Mouse (Mus musculus): ENCODE measurements around the gene Mrpl33.

The Mrpl33 gene

GRCm38 (mm10) chr5:31644272-31644671 is 47.5 kb downstream of the Mrpl33 start:
- no peak for DNase-seq

GRCm38 (mm10) chr5:31644847-31645246 is 48.1 kb downstream of the Mrpl33 start:
- no peak for DNase-seq

GRCm38 (mm10) chr5:31645798-31646197 is 49.1 kb downstream of the Mrpl33 start:
- DNase-seq, result no peak

GRCm38 (mm10) chr5:31646574-31646973 is 49.8 kb downstream of the Mrpl33 start:
- no peak for DNase-seq

- DNase-seq, result no peak
Measured at GRCm38 (mm10) chr5:31647327-31647726, 50.6 kb downstream of the Mrpl33 start.

- DNase-seq, result no peak
Measured at GRCm38 (mm10) chr5:31650518-31651288, 54.0 kb downstream of the Mrpl33 start.

- DNase-seq, result no peak
Measured at GRCm38 (mm10) chr5:31655688-31656190, 59.0 kb downstream of the Mrpl33 start.

GRCm38 (mm10) chr5:31666176-31666575 is 69.4 kb downstream of the Mrpl33 start:
- no peak for DNase-seq

- DNase-seq, result no peak
Measured at GRCm38 (mm10) chr5:31668325-31668968, 71.7 kb downstream of the Mrpl33 start.

GRCm38 (mm10) chr5:31669984-31670383 is 73.2 kb downstream of the Mrpl33 start:
- DNase-seq, result no peak

- no peak for DNase-seq
Measured at GRCm38 (mm10) chr5:31671137-31671536, 74.4 kb downstream of the Mrpl33 start.

- DNase-seq, result no peak
Measured at GRCm38 (mm10) chr5:31673431-31673830, 76.7 kb downstream of the Mrpl33 start.

GRCm38 (mm10) chr5:31678000-31678399 is 81.3 kb downstream of the Mrpl33 start:
- DNase-seq, result no peak

- DNase-seq, result no peak
Measured at GRCm38 (mm10) chr5:31680183-31680582, 83.4 kb downstream of the Mrpl33 start.

GRCm38 (mm10) chr5:31682305-31682704 is 85.6 kb downstream of the Mrpl33 start:
- no peak for DNase-seq

GRCm38 (mm10) chr5:31686040-31686439 is 89.3 kb downstream of the Mrpl33 start:
- DNase-seq, result no peak

- no peak for DNase-seq
Measured at GRCm38 (mm10) chr5:31687972-31688371, 91.2 kb downstream of the Mrpl33 start.

- no peak for DNase-seq
Measured at GRCm38 (mm10) chr5:31693191-31693590, 96.5 kb downstream of the Mrpl33 start.

- peak in 1 of 2 experiments; percentile 8 for DNase-seq
Measured at GRCm38 (mm10) chr5:31696971-31697643, 100.4 kb downstream of the Mrpl33 start, which contains the start of gene Rbks. TSS of gene Rbks (minus strand) at chr5:31697627.

- peak; percentile 89 to 97 for DNase-seq
Measured at GRCm38 (mm10) chr5:31697644-31698296, 101.0 kb downstream of the Mrpl33 start, which contains the start of gene Babam2. TSS of gene Babam2 (plus strand) at chr5:31697684.

- peak; percentile 87 to 91 for DNase-seq
Measured at GRCm38 (mm10) chr5:31698297-31698726, 101.6 kb downstream of the Mrpl33 start.

GRCm38 (mm10) chr5:31698931-31699330 is 102.2 kb downstream of the Mrpl33 start:
- no peak for DNase-seq

GRCm38 (mm10) chr5:31699397-31699796 is 102.7 kb downstream of the Mrpl33 start:
- no peak for DNase-seq

Measured in cerebellum, adult 18-20 months (tissue).